Comparison of ENCODE assay signal across 23 mouse cellular contexts in genomic region chr7:38253441-38253840, GRCm38 (mm10).
"Had no signal": no experiment of that assay in that cellular context is flagged by ENCODE, and none has a peak within 500 bp of the region (broad histone marks: within the 10 kb centered on the region; RNA-seq: fewer than 3 reads in every experiment).

No protein-coding gene starts in this region.

- H3K27ac ChIP-seq: gastrocnemius, adult 2 months; heart, adult 2 months; hindbrain, embryonic 13.5 days; hindbrain, embryonic 15.5 days; hindbrain, postnatal 0 days; kidney, embryonic 15.5 days; kidney, postnatal 0 days; left cerebral cortex, adult 2 months; limb, embryonic 10.5 days; limb, embryonic 12.5 days; liver, embryonic 12.5 days; liver, embryonic 14.5 days had no signal

- H3K9ac ChIP-seq: heart, embryonic 12.5 days; hindbrain, embryonic 13.5 days; hindbrain, embryonic 15.5 days; kidney, embryonic 15.5 days; limb, embryonic 12.5 days; liver, embryonic 12.5 days; liver, embryonic 14.5 days had no signal

- H3K36me3 ChIP-seq: heart, embryonic 12.5 days; hindbrain, embryonic 13.5 days; hindbrain, embryonic 15.5 days; kidney, embryonic 15.5 days; limb, embryonic 10.5 days; limb, embryonic 12.5 days; liver, embryonic 12.5 days had no signal

- DNase-seq: gastrocnemius, adult 2 months; gastrocnemius, postnatal 10 days; gastrocnemius, postnatal 36 days; heart, adult 2 months; heart, postnatal 10 days; kidney, adult 11 months; kidney, adult 2 months; kidney, adult 9 months; kidney, postnatal 14 days; kidney, postnatal 36 days; layer of hippocampus, adult 9-11 months had no signal

- H3K4me1 ChIP-seq: limb, embryonic 10.5 days; limb, embryonic 12.5 days had no signal

- H3K27me3 ChIP-seq: heart, embryonic 12.5 days; hindbrain, embryonic 13.5 days; hindbrain, embryonic 15.5 days; kidney, embryonic 15.5 days; limb, embryonic 12.5 days; liver, embryonic 12.5 days had no signal

- ATAC-seq: hindbrain, postnatal 0 days; intestine, embryonic 16.5 days; liver, embryonic 12.5 days had no signal

- H3K9me3 ChIP-seq: heart, embryonic 12.5 days; hindbrain, embryonic 13.5 days; hindbrain, embryonic 15.5 days; kidney, embryonic 15.5 days; limb, embryonic 10.5 days; limb, embryonic 12.5 days; liver, embryonic 12.5 days had no signal

- H3K4me2 ChIP-seq: heart, embryonic 12.5 days; hindbrain, embryonic 13.5 days; hindbrain, embryonic 15.5 days; kidney, embryonic 15.5 days; limb, embryonic 12.5 days; liver, embryonic 12.5 days had no signal

- H3K4me3 ChIP-seq: gastrocnemius, adult 2 months; heart, adult 2 months; heart, embryonic 12.5 days; hindbrain, embryonic 13.5 days; hindbrain, embryonic 15.5 days; kidney, embryonic 15.5 days; left cerebral cortex, adult 2 months; limb, embryonic 10.5 days; limb, embryonic 12.5 days; liver, embryonic 12.5 days had no signal
